Mouse (Mus musculus): ENCODE results near the gene Oas1h.
"Not testable (repeated sequence)": the region's sequence is repeated elsewhere in the genome, so short reads cannot be mapped to it uniquely, and the experiment has no call there.

The Oas1h gene

DNA sequence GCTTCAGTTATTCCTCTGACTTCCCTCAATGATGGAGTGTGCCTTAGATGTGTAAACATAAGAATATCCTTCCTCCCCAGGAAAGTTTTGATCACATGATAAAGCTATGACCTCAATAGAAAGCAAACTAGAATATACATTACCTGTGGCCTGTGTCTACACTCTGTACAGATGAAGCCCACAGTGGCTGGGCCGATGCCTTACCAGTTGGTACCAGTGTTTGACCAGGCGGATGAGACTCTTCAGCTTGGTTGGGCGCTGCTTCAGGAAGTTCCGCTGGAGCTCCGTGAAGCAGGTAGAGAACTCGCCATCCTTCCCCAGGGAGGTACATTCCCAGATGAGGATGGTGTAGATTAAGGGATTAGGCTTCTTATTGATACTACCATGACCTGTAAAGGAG, 20.5 kb downstream of the Oas1h start:
- not testable (repeated sequence) for DNase-seq (ENCODE audit: low read depth, low spot score)

DNA sequence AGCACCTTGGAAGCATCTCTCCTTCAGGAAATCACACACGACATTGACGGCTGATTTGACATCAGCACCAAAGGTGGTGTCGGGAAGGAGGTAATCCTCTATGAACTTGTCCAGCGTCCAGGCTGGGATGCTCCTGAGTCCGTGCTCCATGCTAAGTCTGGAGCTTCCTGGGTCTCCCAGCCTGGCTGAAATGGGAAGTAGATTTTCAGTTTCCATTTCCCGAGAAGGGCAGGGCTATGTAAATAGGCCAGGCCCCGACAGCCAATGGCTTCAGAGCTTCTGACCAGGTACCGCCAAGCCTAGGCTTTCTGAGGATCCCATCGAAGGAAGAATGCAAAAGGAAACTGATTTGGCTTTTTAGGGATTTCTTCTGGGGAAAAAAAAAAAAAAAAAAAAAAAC, 26.2 kb downstream of the Oas1h start, which contains the start of gene Oas1g:
Gene Oas1g (minus strand): TSS at position 201 of the 400 bp plus-strand sequence.
- DNase-seq (ENCODE audit: low read depth, low spot score) = not testable (repeated sequence)

DNA sequence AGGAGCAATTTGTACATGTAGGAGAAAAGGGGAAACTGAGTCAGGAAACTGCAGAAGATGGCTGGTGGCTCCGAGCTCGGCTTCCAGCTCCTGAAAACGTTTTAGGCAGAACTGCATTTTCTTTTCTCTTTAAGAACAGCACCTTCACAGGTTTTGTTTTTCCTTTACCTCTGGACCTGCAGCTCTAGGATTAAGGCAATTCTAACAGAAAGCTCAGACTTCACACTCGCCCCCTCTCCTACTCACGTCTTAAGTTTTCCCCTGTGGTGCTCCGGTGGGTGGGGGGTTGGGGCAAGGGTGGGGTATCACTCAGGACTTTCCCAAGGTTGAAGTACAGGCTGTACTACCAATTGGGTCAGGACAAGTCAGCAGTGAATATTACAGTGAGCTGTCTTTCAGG, 26.6 kb downstream of the Oas1h start:
- DNase-seq (ENCODE audit: low read depth, low spot score) = no peak

DNA sequence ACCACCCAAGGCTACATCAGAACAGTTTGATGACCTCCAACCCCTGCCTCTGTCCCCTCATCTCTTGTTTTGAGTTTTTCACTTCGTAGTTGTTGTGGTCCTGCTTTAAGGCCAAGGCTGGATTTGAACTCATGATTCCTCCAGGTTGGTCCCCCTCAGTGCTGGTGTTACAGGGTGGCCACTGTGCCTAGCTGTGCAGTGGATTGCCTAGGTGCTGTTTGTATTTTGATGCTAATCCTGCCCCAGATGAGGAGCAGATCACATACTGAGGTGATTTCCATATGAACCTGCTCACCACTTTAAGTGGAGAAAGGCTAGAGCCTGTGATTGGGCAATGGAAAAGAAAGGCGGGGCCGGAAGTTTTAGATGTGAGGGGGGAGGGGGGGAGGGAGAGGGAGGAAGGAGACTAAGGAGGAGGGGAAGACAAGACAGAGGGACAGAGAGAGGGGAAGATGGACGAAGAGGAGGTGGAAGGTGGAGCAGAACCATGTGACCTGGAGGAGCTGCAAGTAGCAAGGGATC, 27.1 kb downstream of the Oas1h start:
- DNase-seq (ENCODE audit: low read depth, low spot score) = not testable (repeated sequence)

DNA sequence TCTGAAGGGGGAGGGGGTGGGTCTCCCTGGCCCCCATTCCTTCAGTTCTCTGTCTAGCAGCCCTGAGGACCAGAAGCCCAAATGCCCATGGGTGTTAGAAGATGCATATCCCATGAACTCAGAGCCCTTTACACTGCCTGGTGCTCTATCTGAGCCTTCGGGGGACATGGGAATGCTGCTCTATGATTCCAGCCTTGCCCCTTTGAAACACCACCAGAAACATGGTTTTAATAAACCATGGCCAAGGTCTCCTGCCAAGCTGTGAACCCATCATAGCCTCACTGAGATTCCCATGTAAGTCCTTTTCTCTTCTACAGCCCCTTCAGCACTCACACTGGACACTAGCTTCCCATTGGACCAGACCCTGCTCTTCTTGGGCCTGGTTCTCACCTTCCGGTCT, 28.8 kb downstream of the Oas1h start:
- DNase-seq (ENCODE audit: low read depth, low spot score) = no peak

DNA sequence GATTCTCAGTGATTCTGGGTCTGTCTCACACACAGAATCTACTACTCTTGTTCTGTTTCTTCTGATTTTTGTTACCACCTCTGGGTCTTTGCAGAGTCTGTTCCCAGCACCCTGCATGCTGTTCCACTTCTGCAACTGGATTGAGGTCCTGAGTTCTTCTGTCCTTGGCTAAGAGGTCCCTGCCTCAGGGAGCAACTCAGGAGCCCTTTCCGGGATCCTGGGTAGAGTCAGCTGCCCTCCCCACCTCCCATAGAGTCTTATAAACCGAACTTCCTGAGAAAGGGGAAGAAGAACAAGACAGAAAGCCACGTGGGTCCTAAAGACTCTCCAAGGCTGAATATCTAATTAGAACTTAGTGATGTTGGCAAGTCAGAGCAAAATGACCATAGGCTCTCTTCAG, 29.8 kb downstream of the Oas1h start:
- no peak for DNase-seq (ENCODE audit: low read depth, low spot score)

DNA sequence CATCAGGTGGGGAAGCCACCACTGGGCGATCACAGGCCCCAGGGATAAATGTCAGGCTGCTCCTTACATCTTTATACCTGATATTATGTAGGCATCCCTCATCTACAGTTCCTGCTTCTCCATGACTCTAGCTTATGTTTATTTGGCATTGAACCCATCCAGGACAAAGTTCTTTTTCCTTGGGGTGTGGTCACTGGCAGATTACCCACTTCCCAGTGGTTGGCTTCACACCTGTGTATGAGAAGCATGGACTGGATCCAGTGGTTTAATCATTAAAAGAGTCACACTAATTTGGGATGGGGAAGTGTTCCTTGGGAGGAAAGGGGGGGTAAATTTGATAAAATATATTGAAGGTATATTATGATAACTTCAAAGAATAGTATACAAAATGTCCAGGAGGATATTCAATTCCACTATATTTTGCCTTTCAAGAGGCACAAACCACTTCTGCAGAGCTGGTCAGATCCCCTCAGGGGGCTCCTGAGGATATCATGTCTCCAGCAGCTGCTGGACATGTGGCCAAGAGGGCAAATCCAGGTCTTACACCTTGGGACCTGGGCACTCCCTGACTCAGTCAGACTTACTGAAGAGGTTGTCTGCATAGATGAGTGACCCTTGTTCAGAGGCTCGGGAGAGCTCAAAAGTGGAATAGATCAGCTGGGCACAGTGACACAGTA, 30.5 kb downstream of the Oas1h start:
- not testable (repeated sequence) for DNase-seq (ENCODE audit: low read depth, low spot score)

DNA sequence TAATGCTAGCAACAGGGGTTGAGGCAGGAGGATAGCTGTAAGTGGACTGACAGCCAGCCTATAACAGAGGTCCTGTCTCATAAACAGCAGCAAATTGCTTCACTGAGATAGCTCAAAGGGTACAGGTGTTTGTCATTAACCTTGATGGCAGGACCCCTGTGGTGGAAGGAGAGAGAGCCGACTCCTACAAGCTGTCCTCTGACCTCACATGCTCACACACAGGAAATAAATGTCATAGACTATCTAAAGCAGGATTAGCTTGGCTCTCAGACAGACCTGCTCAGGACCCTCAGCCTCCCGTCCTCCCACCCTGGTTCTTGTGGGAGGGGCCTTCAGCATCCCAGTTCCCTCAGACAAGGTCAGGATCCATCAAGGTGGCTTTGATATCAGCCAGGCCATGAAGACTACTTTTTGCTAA, 31.0 kb downstream of the Oas1h start:
- no peak for DNase-seq (ENCODE audit: low read depth, low spot score)

DNA sequence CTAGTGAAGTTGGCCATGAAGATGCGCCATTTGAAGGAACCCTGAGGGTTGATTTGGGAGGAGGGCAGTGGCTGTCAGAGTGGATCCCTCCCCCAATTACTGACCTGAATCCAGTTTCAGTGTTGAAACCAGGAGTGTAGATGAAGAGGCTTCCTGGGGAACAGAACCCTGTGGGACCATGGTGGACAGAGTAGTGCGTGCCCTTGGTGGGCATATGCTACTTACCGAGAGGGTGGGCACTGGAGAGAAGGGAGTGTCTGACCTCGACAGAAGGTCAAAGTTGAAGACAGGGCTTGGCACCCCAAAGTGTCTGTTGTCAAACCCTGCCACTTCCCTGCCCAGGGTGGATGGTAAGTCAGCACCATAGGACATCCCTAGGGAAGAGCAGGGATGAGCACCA, 32.6 kb downstream of the Oas1h start:
- not testable (repeated sequence) for DNase-seq (ENCODE audit: low read depth, low spot score)

DNA sequence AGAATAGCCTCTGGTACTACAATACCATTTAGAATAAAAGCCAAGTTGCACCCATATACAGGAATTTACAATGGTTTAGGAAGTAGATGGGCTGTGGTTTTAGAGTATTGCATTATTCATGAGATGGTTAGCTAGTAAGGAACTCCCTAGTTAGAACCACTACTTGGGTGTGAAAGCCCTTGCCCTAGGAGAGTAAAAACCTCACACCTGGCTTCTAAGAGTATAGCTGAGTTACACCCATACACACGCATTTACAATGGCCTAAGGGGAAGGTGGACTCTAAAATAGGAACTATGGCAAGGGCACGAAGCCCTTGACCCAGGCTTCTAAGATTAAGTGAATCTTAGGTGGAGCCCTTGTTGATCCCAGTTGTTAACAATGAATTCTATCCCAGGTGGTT, 33.5 kb downstream of the Oas1h start:
- DNase-seq (ENCODE audit: low read depth, low spot score) = not testable (repeated sequence)

DNA sequence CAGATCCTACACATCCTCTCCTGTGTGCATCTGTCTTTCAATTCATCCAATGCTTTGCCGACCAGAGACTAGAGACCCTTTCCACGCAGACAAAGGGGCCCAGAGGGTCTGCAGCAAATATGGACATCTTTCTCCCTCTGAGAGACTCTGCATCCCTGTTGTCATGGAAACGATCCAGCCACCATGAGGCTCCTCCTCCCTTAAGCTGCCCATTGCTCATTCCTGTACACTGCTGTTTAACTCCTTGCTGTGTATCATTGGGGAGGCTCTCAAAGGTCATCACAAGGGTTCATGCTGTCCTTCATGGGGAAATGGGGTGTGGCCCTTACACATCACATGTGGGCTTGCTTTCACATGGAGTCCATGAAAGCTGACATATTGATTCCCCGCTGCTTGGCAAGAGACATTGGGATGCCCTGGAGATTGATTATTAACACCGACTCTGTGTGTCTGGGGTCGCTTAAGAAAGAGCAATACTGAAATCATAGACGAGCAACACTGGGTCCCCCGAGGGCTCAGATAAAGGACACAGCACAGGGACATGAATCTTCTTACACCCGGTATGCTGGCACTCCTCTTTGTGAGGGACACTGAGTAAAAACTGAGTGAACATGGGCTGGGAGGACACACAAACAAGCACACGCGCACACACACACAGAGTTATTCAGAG, 34.1 kb downstream of the Oas1h start:
- no peak for DNase-seq (ENCODE audit: low read depth, low spot score)

DNA sequence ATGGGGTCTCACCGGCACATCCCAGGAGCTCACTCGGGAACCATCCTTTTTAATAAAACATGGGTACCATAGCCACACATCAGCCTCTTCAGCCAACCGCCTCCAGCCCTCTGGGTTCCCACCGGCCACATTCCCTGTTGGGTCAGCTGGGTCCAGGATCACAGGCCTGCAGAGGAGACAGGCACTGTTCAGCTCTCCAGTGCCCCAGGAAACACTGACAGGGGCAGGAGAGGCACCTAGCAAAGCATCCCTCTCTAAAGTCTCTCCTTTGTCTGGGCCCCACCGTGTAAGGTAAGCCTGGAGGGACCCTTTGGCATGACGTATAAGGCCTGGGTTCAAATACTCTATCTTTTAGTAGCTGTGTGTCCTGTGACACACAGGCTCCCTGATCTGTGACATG, 37.1 kb downstream of the Oas1h start:
- no peak for DNase-seq (ENCODE audit: low read depth, low spot score)

DNA sequence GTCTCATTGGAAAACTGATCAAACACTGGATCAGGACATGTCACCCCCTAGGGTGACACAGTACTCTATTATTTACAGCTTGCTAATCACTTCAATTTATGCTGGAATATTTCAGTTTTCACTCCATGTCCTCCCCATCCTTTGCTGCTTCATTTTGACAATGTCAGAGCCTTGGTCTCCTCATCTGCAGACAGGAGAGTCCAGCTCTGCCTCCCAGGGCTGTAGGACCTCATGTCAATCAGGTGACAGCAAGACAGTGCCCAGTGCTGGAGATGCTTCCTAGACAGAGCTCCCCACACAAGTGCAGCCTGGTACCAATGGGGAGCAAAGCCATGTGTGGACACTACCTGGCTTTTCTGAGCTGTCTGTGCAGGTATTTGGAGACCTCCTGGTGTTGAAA, 37.5 kb downstream of the Oas1h start:
- no peak for DNase-seq (ENCODE audit: low read depth, low spot score)

DNA sequence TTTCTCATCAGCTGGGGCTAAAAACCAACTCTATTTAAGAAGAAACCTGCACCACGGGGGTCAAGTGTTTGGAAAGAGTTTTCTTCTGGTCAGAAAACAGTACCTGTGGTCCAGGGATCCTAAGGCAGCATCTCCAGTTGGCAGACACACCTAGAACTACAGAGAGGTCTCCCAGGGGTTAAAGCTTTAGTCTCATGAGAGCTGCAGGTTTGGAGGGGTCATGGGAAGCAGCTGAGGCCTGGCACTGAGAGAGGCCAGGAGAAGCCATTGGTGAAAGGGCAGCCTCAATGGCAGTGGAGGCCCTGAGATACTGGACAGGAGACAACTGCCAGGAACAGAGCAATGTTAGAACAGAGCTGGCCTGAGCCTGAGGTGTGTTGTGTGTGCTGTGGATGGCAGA, 39.4 kb downstream of the Oas1h start:
- DNase-seq (ENCODE audit: low read depth, low spot score) = no peak

DNA sequence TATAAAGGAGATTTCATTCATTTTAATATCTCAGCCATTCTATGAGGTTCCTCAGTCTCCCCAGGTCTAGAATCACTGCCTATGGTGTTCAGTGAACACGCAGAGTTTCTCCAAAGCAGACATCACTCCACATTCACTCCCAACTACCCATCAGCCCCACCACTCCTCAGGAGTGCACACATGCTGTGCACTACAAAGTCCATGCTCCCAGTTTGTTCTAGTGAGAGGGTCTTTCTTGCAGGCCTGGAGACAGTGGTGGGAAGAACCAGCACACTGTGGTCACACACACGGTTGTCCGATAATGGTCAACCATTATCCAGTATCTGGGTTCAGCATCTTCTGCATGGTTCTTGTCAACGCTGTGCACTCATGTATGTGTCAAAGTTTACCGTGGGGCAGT, 40.8 kb downstream of the Oas1h start:
- no peak for DNase-seq (ENCODE audit: low read depth, low spot score)

DNA sequence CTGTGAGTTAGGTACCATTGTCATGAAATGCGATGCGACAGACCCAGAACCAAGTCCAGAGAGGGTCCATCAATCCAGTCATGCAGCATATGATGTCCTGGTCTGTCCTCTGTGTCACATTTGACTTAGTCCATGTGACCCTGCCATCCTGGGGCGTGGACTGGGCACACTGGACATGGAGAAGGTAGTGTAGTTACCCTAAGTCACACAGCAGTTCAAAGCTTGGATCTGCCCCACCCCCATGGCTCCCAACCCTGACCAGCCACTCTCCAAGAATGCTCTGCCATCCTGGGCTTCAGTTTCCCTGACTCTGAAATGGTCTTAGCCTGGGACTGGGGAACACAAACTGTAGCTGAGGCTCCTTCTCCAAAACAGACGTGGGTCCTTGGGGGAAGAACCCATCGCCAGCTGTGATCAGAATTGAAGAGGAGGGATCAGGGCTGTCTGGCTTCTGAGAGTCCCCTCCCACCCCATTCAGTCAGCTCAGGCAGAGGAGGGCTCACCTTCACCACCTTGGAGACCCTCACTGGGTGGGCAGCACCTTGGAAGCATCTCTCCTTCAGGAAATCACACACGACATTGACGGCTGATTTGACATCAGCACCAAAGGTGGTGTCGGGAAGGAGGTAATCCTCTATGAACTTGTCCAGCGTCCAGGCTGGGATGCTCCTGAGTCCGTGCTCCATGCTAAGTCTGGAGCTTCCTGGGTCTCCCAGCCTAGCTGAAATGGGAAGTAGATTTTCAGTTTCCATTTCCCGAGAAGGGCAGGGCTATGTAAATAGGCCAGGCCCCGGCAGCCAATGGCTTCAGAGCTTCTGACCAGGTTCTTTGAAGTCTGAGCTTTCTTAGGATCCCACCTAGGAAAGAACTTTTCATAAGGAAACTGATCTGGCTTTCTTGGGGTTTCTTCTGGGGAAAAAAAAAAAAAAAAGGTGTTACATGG, 45.8 kb downstream of the Oas1h start, which contains the start of gene Oas1a:
Gene Oas1a (minus strand): TSS at position 731 of the 943 bp plus-strand sequence.
- not testable (repeated sequence) for DNase-seq (ENCODE audit: low read depth, low spot score)

DNA sequence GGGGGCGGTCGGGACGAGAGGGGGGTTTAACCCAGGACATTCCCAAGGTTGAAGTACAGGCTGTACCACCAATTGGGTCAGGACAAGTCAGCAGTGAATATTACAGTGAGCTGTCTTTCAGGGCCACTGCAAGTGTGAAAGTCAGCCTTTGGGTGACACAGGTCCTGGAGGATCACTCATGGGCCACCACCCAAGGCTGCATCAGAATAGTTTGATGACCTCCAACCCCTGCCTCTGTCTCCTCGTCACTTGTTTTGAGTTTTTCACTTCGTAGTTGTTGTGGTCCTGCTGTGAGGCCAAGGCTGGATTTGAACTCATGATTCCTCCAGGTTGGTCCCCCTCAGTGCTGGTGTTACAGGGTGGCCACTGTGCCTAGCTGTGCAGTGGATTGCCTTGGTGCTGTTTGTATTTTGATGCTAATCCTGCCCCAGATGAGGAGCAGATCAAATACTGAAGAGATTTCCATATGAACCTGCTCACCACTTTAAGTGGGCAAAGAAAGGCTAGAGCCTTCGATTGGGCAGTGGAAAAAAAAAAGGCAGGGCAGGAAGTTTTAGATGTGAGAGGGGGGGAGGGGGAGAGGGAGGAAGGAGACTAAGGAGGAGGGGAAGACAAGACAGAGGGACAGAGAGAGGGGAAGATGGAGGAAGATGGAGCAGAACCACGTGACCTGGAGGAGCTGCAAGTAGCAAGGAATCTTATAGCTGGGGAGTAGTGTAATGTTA, 47.1 kb downstream of the Oas1h start:
- DNase-seq (ENCODE audit: low read depth, low spot score) = no peak

DNA sequence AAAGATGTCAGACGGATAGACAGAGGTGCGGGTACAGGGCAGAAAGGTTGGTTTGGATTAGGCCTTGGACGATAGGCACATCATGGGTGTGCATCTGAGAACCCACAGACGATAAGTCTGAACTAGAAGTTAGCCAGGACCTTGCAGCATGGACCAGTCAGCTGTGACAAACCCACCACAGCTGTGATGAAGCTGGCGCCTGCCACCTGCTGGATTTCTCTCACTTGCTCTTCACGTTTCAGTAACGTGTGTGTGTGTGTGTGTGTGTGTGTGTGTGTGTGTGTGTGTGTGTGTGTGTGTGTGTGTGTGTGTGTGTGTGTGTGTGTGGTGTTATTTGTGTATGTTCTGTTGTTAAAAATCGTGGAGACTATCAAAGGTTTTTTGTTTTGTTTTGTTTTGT, 53.0 kb downstream of the Oas1h start, which contains the start of gene Oas1d:
Gene Oas1d (plus strand): TSS at position 333 of the 400 bp plus-strand sequence.
- not testable (repeated sequence) for DNase-seq (ENCODE audit: low read depth, low spot score)

DNA sequence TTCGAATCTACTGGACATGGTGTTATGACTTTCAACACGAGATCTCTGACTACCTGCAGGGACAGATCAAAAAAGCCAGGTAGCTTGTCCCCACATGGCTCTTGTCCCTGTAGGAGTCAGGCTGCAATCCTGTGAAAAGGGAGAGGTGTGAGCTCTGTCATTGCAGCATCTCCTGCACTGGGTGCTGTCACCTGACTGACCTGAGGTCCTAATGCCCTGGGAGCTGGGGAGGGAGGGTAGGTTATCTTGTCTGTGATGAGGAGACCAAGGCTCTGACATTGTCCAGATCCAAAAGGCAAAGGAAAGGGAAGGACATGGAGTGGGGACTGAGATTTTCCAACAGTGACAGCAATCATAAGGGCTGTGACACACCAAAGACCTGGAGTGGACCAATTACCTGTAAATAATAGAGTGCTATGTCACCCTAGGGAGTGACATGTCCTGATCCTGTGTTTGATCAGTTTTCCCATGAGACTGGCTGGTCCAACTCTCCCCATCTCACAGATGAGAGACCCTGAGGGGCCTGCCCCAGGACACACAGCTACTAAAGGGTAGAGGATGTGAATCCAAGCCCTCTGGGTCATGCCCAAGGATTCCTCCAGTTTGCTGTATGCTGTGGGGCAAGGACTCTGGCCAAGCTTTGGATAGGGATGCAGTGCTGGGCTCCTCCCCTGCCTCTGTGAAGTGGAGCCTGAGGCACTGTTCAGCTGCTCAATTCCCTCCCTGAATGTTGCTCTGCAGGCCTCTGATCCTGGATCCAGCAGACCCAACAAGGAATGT, 58.1 kb downstream of the Oas1h start:
- not testable (repeated sequence) for DNase-seq (ENCODE audit: low read depth, low spot score)

DNA sequence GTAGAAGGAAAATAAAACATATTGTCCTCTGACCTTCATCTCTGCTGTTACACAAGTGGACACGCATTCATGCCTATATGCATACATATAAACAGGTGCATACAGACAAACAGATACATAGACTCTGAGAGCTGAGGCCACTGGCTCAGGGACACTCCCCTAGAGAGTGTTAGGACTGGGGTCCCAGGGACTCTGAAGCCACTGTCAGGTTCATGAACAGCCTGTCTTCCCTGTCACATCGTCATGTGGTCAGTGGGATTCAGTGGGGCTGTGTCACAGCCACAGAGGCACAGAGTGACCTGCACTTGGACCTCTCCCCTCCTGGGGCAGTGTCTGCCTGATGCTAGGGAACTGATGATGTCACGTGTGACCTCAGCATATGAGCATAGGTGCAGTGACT, 59.1 kb downstream of the Oas1h start:
- no peak for DNase-seq (ENCODE audit: low read depth, low spot score)

Data from brain, embryonic 18.5 days (tissue).